Mouse (Mus musculus) C2C12 (cell line): ENCODE data around the gene Stox2.

Experiments
- CTCF ChIP-seq: IDR thresholded peaks from one replicate; pipeline ENCODE4 v1.5.1; 2011; ENCODE audit not compliant: control insufficient read depth, insufficient read depth, insufficient read length
- USF1 ChIP-seq: IDR thresholded peaks from one replicate; pipeline ENCODE4 v1.6.1; 2011; ENCODE audit warnings: low read depth, mild to moderate bottlenecking, control low read depth, moderate library complexity

GRCm38 (mm10) chr8:47205472-47205871 is 240.7 kb downstream of the Stox2 start:
- TF ChIP-seq USF1 (no peak), CTCF (no peak)
